Mouse (Mus musculus) midbrain, embryonic 11.5 days (tissue): Measurements from ENCODE around the gene Timm13. TPM values are rescaled to one million over a fixed set of nuclear protein-coding genes. Genes with fewer than 3 reads are reported as not detected.

Experiments
- ATAC-seq: fragments of 200-750 bp; cut with Nextera tagmentation; 2 replicates; pipeline ENCODE4 v1.8.0; 2017; ENCODE audit warnings: moderate TSS enrichment, moderate library complexity; ENCODE audit not compliant: low FRiP score
- DNase-seq: peaks from one replicate; pipeline ENCODE4 v3.0.0; 2015; ENCODE audit warnings: low spot score; ENCODE audit errors: missing footprints
- H3K27ac ChIP-seq: fragments of 300-500 bp; sonication (generic); 2 replicates; pipeline ENCODE4 v1.5.1; 2014; ENCODE audit warnings: low read depth, low read length
- H3K27me3 ChIP-seq: fragments of 300-500 bp; sonication (generic); 2 replicates; pipeline ENCODE4 v1.6.1; 2014; ENCODE audit warnings: mild to moderate bottlenecking, low read length, moderate library complexity, mixed read lengths; ENCODE audit not compliant: control insufficient read depth, insufficient read depth
- H3K36me3 ChIP-seq: fragments of 300-500 bp; sonication (generic); 2 replicates; pipeline ENCODE4 v1.6.1; 2014; ENCODE audit warnings: mild to moderate bottlenecking, low read length, moderate library complexity, mixed read lengths; ENCODE audit not compliant: control insufficient read depth, insufficient read depth
- H3K4me1 ChIP-seq: fragments of 300-500 bp; sonication (generic); 2 replicates; pipeline ENCODE4 v1.6.1; 2014; ENCODE audit warnings: low read length; ENCODE audit not compliant: control insufficient read depth, insufficient read depth
- H3K4me2 ChIP-seq: fragments of 300-500 bp; sonication (generic); 2 replicates; pipeline ENCODE4 v1.6.1; 2014; ENCODE audit warnings: mild to moderate bottlenecking, moderate library complexity
- H3K4me3 ChIP-seq: fragments of 300-500 bp; sonication (generic); 2 replicates; pipeline ENCODE4 v1.5.1; 2014; ENCODE audit warnings: low read depth, low read length
- H3K9ac ChIP-seq: fragments of 300-500 bp; sonication (generic); 2 replicates; pipeline ENCODE4 v1.6.1; 2014; ENCODE audit warnings: low read length
- H3K9me3 ChIP-seq: fragments of 300-500 bp; sonication (generic); 2 replicates; pipeline ENCODE4 v1.6.1; 2016; ENCODE audit warnings: low read length; ENCODE audit not compliant: control insufficient read depth
- WGBS: fragments of 180-500 bp; shearing (Covaris S2); extraction: QIAGEN DNeasy Blood & Tissue Kit; methylation state at CpG from one replicate; pipeline ENCODE4 v1.1.7; 2014; 5-methylcytosine and 5-hydroxymethylcytosine counted together
- polyA plus RNA-seq: library from polyadenylated mRNA; unstranded; fragments of >200 nt; fragmentation: Nextera tagmentation; extraction: Ambion mirVana; gene quantifications from 2 replicates; pipeline ENCODE4 v1.2.1, GENCODE M21; 2014

Timm13 gene
- polyA plus RNA-seq, 1 experiment from 2014 or later, result 347 TPM

DNA sequence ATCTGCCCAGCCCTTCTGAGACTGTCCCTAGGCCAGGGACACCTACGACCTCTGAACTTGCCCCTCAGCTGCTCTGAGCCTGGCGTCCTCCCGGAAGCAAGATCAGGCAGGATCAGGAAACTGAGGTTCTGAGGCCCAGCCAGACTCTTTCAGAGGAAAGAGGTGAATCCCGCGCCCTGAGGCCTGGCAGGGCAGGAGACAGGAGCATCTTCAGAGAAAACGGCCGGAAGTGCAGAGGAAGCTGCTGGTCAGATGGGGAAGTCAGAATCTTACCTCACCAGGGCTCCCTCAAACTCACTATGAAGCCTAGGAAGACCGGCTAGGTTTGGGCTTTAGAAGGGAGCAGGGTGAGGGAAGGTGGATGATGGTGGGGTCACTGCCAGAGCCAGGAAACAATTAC is 42.1 kb upstream of the Timm13 start:
- ATAC-seq, result no peak
- H3K9me3 ChIP-seq, result no peaks in the 10 kb centered on the region
- H3K4me1 ChIP-seq, result peaks cover 7% of the 10 kb centered on the region; the same call in 1 of the 2 replicates
- H3K27me3 ChIP-seq, result peaks cover 13% of the 10 kb centered on the region
- H3K27ac ChIP-seq, result no peak overlapping the region
- H3K9ac ChIP-seq, result no peak overlapping the region
- no peak overlapping the region for H3K4me3 ChIP-seq
- peak; percentile 76 for DNase-seq
- no peaks in the 10 kb centered on the region for H3K36me3 ChIP-seq
- WGBS, result 67% methylated on average over 8 of the region's 8 CpGs
- H3K4me2 ChIP-seq, result no peak overlapping the region

DNA sequence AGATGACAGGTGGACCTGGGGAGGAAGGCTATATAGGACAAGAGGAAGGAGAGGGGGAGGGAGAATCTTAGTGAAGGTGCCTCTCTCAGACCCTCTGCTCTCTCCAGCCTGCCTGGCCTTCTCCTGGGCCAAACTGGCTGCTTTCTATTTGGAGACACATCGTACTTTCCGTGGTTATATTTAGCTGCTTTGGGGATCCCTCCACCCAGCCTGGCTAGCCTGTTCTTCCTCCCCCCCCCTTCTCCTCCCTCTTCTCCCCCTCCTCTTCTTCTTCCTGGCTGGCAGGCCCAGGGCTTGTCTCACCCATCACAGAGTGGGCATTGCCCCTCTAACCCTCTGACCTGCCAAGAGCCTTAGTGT is 40.2 kb upstream of the Timm13 start:
- peak; percentile 65 for DNase-seq
- Histone ChIP-seq H3K4me1 (peaks cover 17% of the 10 kb centered on the region), H3K4me2 (no peak overlapping the region), H3K36me3 (no peaks in the 10 kb centered on the region), H3K9me3 (no peaks in the 10 kb centered on the region), H3K9ac (no peak overlapping the region), H3K4me3 (no peak overlapping the region), H3K27ac (no peak overlapping the region), H3K27me3 (peaks cover 32% of the 10 kb centered on the region)
- WGBS, result 85% methylated on average over 2 of the region's 2 CpGs
- no peak for ATAC-seq

DNA sequence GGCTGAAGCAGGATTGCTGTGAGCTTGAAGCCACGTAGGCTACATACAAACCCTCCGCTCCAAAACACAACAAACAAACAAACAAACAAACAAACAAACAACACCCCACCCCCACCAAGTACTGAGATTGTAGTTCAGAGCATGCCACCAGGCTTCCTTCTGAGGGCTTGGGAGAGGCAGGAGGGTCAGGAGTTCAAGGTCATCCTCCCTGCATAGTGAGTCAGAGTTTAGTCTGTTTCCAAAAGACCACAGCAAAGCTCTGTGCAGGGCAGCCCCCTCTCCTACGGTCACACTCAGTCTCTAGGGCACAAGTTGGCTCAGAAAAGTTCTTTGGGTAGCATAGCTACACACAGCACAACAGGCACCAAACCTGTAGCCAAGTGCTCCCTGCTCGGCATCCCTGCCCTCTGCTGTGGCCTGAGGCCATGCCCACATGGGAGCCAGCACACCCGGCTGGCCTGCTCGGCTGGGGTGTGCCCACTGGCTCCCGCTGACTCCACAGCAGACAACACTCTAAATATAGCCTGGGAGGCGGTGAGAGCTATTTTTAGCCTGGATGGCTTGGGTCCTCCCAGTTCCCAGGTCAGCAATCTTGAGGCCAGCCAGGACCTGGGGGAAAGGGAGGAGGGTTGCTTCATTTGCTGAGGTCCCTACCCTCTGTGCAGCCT is 39.7 kb upstream of the Timm13 start:
- ATAC-seq, result no peak
- Histone ChIP-seq H3K4me3 (no peak overlapping the region), H3K27ac (no peak overlapping the region), H3K9me3 (no peaks in the 10 kb centered on the region), H3K9ac (peak overlapping the region; percentile 56; the same call in 1 of the 2 replicates), H3K4me2 (no peak overlapping the region), H3K36me3 (no peaks in the 10 kb centered on the region), H3K4me1 (peaks cover 20% of the 10 kb centered on the region), H3K27me3 (peaks cover 37% of the 10 kb centered on the region)
- 59% methylated on average over 8 of the region's 8 CpGs for WGBS
- peak; percentile 69 for DNase-seq

DNA sequence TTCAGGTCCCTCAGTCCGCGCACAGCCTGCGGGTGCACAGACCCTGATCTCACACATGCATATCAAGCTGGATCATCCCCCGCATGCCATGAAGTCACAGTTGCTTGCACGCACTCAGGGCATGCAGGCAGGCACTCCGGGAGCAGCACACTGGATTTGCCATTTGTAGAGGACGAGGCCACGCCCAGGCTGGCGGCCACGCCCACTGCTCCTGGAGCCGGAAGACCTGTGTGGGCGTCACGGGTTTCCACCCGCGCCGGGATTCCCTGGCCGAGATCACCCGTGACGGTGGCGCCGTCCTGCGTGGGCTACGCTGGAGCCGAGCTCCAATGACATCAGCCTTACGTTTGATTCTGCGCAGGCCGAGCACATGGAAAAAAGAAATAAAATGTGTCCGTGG is 38.9 kb upstream of the Timm13 start:
- DNase-seq (peak; percentile 98), ATAC-seq (peak; percentile 57)
- H3K4me2 ChIP-seq, result peak overlapping the region; percentile 74
- no peaks in the 10 kb centered on the region for H3K9me3 ChIP-seq
- peaks cover 44% of the 10 kb centered on the region for H3K27me3 ChIP-seq
- peaks cover 20% of the 10 kb centered on the region for H3K4me1 ChIP-seq
- H3K27ac ChIP-seq, result no peak overlapping the region
- no peaks in the 10 kb centered on the region for H3K36me3 ChIP-seq
- WGBS, result 8% methylated on average over 28 of the region's 28 CpGs
- peak overlapping the region; percentile 56; the same call in 1 of the 2 replicates for H3K9ac ChIP-seq
- H3K4me3 ChIP-seq, result peak overlapping the region; percentile 35

DNA sequence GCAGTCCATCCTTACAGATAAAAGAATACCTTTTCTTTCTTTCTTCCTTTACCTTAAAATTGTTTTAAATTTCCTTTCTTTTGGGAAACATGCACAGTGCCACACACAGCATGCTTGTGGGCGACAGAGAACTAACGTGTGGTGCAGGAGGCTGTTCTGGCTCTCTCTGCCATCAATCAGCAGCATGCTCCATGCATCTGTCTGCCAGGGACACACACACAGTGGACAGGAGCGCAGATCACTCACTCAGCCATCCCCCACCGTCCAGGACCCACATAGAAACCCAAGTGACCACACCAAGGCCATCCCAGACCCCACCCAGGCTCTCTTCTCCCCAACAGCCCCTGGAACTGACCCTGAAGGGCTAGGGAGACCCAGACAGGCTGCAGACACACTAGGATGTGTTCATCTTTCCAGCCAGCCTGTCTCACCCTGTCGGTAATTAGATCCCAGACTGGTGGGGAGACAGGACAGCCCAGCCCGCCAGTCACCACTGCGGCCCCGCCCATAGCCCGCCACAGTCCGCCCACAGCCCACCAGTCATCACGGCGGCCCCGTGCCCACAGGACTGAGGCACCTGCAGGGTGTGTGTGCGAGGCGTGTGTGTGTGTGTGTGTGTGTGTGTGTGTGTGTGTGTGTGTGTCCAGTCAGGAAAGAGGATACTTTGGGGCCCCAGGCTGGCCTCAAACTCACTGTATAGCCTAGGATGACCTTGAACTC is 38.2 kb upstream of the Timm13 start:
- Histone ChIP-seq H3K36me3 (no peaks in the 10 kb centered on the region), H3K27ac (no peak overlapping the region), H3K4me1 (peaks cover 20% of the 10 kb centered on the region), H3K4me2 (peak overlapping the region; percentile 74), H3K4me3 (no peak overlapping the region), H3K9ac (peak overlapping the region; percentile 18; the same call in 1 of the 2 replicates), H3K27me3 (peaks cover 51% of the 10 kb centered on the region), H3K9me3 (no peaks in the 10 kb centered on the region)
- DNase-seq (peak; percentile 91), ATAC-seq (peak; percentile 36)
- WGBS, result 13% methylated on average over 15 of the region's 15 CpGs

DNA sequence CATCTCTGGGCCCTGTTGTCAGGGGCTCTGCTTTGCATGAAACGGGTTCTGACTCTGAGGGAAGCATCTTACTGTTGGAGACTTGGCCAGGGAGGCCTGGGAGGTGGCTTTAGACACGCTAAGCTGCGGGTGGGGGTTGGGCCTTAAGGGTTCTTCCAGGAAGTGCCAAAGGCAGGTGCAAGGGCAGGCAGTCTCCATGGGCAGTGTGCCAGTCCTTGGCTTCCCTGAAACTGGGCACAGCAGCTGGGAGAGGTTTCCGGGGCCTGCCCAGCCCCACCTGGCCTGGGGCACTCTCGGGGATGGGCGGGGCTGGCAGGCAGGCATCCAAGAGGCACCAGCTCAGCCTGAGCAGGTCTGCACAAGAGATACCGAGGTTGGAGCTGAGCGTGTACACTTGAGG is 36.9 kb upstream of the Timm13 start:
- Histone ChIP-seq H3K4me3 (no peak overlapping the region), H3K27me3 (peaks cover 65% of the 10 kb centered on the region), H3K4me2 (no peak overlapping the region), H3K27ac (no peak overlapping the region), H3K4me1 (peaks cover 29% of the 10 kb centered on the region), H3K9ac (no peak overlapping the region), H3K9me3 (no peaks in the 10 kb centered on the region), H3K36me3 (no peaks in the 10 kb centered on the region)
- DNase-seq (peak; percentile 78), ATAC-seq (no peak)
- 37% methylated on average over 8 of the region's 8 CpGs for WGBS

DNA sequence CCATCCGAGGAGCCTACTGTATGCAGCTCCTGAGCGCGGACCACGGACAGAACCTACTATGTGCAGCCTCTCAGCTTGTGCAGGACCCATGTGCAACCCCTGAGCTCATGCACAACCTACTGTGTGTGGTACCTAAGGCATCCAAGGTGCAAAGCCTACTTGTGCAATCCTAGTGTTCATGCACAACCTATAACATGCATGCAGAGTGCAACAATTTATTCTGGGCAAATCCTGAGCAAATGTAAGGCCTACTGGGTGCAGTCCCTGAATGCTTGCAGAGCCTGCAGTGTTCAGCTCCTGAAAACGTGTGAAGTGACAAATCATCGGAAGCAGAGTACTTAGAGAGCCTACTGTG is 36.0 kb upstream of the Timm13 start:
- WGBS, result 13% methylated on average over 6 of the region's 6 CpGs
- Histone ChIP-seq H3K36me3 (no peaks in the 10 kb centered on the region), H3K4me2 (peak overlapping the region; percentile 43; the same call in 1 of the 2 replicates), H3K4me3 (peak overlapping the region; percentile 19), H3K9ac (no peak overlapping the region), H3K9me3 (no peaks in the 10 kb centered on the region), H3K27me3 (peaks cover 73% of the 10 kb centered on the region), H3K4me1 (peaks cover 38% of the 10 kb centered on the region), H3K27ac (no peak overlapping the region)
- peak; percentile 89 for DNase-seq
- ATAC-seq, result no peak

DNA sequence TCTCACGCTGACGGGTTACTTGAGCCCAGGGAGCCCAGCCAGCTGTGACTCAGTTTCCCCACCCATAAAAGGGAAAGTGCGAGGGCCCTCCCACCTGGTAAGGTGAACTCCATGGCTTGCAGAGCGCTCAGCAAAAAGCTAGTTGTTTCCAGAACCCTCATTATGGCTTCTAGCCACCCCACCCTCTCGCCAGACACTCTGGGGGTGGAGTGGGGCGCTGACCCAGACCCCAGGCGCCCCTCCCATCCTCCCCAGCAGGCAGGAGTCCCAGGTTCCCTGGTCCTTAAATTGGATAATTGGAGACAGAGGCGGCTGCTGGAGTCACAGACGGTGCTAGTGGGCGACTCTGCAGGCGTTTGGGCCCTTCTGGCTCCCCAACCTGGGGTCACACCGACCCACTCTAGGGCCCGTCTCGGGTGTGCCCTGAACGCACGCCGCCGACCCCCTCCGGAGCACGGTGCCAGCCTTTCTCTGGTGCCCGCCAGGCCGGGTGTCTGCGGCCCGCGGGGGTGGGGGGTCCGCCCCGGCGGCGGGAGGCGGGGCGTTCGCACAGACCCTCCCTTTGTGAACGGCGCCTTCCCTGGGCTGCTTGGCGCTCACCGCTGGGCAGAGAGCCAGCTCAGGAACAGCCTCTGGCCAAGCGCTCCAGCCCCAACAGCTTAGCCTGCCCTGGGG is 35.5 kb upstream of the Timm13 start:
- H3K27me3 ChIP-seq, result peaks cover 78% of the 10 kb centered on the region
- DNase-seq, result peak; percentile 90
- peak; percentile 43; the same call in 1 of the 2 replicates for ATAC-seq
- no peaks in the 10 kb centered on the region for H3K9me3 ChIP-seq
- H3K4me1 ChIP-seq, result peaks cover 43% of the 10 kb centered on the region
- peak overlapping the region; percentile 40; the same call in 1 of the 2 replicates for H3K9ac ChIP-seq
- peak overlapping the region; percentile 43 for H3K4me2 ChIP-seq
- H3K27ac ChIP-seq, result no peak overlapping the region
- 2% methylated on average over 36 of the region's 37 CpGs for WGBS
- no peaks in the 10 kb centered on the region for H3K36me3 ChIP-seq
- peak overlapping the region; percentile 19 for H3K4me3 ChIP-seq

DNA sequence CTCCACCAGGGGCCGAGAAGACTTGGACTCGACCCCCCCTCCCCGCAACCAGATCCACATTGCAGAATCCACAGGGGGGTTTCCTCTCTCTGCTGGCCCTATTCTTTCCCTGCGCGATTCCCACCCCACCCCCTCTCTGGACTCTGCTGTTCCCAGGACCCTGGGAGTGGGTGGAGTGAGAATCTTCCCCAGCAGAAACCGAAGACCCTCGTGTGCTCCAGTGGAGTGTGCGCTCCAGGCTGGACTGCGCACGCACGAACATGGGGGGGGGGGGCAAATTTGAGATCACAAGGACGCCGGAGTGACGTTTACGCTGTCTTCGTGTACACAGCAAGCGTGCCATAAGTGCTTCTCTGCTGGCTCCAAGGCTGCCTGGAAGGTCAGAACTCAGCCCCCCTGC is 34.9 kb upstream of the Timm13 start:
- ATAC-seq (no peak), DNase-seq (peak; percentile 89)
- H3K4me2 ChIP-seq, result peak overlapping the region; percentile 43; the same call in 1 of the 2 replicates
- peaks cover 84% of the 10 kb centered on the region for H3K27me3 ChIP-seq
- whole genome bisulfite sequencing, result 5% methylated on average over 17 of the region's 17 CpGs
- H3K4me1 ChIP-seq, result peaks cover 49% of the 10 kb centered on the region
- H3K9ac ChIP-seq, result no peak overlapping the region
- no peaks in the 10 kb centered on the region for H3K36me3 ChIP-seq
- no peak overlapping the region for H3K4me3 ChIP-seq
- no peak overlapping the region for H3K27ac ChIP-seq
- H3K9me3 ChIP-seq, result no peaks in the 10 kb centered on the region
